Mouse (Mus musculus): Measurements from ENCODE around the gene Gm3045. TPM values are rescaled to one million over a fixed set of nuclear protein-coding genes. Genes with fewer than 3 reads are reported as not detected.

The Gm3045 gene
- total RNA-seq, 1 experiment from 2014 or later, result not detected

DNA sequence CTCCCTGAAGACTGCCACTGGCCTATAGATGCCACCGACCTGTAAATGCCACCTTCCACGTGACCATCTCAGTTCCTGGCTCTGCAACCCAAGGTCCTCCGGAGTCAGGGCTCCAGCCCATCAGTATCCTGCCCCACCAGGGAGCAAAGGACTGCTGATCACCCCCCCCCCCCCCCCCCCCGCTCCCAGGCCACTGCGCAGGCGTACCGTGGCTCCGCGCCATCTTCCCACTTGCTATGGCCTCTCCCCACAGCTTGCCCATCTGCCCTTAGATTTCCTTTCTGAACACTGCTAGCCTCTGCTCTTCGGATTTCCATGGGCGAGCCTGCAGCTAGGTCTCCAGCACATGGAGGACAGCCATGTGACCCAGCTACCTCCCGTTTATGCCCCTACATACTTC, 6.1 kb downstream of the Gm3045 start:
- ATAC-seq (replicated peaks in 1 of 2; ENCODE audit: insufficient read depth in 1 of 2, low FRiP score in 2 of 2, low TSS enrichment in 1 of 2, low read depth in 1 of 2, poor library complexity in 2 of 2, severe bottlenecking in 2 of 2), result no peak

DNA sequence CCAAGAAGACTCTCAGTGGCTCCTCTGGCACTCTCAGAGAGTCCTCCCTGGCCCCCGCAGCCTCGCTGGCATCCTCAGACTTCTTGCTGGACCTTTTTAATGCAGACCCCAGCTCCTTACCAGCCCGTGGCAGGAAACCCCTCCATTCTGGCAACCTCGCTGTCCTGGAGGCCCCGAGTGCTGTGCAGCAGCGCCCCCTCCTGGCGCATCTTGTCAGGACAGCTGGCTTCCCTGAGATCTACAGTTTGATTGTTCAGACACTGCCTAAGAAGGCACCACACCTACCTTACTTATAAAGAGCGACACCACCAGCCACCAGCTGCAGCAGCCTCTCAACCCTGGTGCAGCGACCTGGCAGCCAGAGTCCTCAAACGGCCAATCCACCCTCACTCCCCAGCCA, 7.1 kb downstream of the Gm3045 start:
- no peak for ATAC-seq (replicated peaks in 1 of 2; ENCODE audit: insufficient read depth in 1 of 2, low FRiP score in 2 of 2, low TSS enrichment in 1 of 2, low read depth in 1 of 2, poor library complexity in 2 of 2, severe bottlenecking in 2 of 2)

DNA sequence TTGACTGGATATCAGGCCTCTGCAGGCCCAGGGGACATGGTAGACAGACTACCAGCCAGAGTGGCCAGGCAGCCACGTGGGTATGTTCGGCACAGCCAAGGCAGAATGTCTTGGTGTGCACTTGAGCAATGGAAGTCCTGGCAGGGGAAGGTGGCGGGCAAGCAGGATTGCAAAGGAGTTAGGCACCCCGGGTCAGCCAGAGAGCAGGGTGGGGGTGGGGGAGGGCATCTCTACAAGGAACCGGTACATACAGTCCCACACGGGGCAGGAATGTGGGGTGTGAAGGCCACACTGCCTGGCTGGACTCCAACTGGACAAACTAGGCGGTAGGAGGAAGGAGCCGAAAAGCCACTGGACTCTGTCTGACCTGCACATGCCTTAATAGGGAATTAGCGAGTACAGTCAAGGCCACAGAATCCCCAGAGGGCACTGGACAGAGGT, 7.9 kb downstream of the Gm3045 start:
- no peak for ATAC-seq (replicated peaks in 1 of 2; ENCODE audit: insufficient read depth in 1 of 2, low FRiP score in 2 of 2, low TSS enrichment in 1 of 2, low read depth in 1 of 2, poor library complexity in 2 of 2, severe bottlenecking in 2 of 2)

DNA sequence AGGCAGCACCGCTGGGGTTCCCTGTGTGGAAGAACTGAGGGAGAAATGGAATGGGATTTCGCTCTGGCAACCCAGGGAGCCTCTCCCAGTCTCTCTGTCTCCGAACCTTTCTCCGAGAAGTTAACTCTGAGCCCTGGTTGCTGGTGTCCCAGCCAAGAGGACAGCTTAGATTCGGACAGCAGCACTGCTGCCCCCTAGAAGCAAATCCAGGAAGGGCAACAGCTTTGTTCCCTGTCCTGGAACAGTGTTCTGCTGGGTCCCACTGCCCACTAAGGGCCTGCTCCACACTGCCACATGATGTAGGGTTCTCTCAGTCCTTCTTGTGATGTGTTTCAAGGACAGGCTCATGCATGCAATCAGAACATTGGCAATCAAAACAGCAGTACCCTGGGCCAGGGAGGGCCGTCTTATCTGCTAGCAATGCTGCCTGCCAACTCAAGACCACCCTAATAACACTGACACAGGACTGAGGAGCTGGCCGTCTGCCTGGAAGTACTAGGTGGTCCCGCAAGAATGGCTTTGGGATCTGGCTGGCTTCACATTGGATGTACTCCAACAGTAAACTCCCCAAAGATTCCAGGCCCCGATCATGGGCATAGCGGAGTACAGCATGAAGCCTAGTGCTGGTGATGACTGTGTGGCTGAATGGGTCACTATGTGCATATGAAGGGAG, 9.4 kb downstream of the Gm3045 start:
- ATAC-seq (replicated peaks in 1 of 2; ENCODE audit: insufficient read depth in 1 of 2, low FRiP score in 2 of 2, low TSS enrichment in 1 of 2, low read depth in 1 of 2, poor library complexity in 2 of 2, severe bottlenecking in 2 of 2), result no peak

DNA sequence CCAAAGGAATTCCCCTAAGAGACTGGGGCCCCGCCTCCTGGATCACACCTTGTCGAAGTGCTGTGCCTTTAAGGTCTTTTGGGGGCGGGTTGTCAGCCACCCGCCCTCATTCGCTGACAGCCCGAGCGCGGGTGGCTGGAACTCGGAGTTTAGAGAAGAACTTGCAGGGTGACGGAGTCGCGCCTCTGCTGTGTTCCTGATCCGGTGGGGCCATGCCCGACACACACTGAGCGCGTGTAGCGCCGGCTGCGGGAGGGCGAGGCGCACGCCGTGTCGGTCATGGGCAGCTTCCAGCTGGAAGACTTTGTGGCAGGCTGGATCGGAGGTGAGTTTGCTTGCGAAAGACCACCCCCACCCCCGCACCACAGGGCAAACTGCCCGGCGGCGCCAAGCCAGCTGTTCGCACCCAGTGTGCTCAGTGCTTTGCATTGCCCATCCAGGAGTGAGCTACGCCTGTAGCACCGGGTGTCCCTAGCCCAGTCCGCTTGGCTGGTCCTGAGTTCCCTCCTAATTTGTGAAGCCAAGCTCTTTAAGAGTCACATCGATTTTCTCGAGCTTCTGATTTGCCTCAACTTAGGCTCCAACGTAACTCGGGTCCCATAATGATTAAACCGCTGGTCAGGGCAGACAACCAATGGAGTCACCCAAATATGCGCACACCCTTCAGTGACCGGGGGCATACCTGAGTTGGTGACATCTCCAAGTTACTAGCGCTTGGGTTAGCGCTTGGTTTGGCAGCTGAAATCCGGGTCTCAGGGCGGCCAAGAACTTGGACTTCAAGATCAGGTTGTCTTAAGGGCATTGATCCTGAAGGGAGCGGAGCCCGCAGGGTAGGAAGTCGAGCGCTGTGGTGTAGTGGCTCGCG, 12.0 kb downstream of the Gm3045 start, which contains the start of gene Slc25a48:
Gene Slc25a48 (plus strand): TSS at position 145 of the 865 bp plus-strand sequence.
- ATAC-seq (replicated peaks in 1 of 2; ENCODE audit: insufficient read depth in 1 of 2, low FRiP score in 2 of 2, low TSS enrichment in 1 of 2, low read depth in 1 of 2, poor library complexity in 2 of 2, severe bottlenecking in 2 of 2), result peak in 1 of 2 experiments; percentile 71; a peak in 2 of 4 replicates

DNA sequence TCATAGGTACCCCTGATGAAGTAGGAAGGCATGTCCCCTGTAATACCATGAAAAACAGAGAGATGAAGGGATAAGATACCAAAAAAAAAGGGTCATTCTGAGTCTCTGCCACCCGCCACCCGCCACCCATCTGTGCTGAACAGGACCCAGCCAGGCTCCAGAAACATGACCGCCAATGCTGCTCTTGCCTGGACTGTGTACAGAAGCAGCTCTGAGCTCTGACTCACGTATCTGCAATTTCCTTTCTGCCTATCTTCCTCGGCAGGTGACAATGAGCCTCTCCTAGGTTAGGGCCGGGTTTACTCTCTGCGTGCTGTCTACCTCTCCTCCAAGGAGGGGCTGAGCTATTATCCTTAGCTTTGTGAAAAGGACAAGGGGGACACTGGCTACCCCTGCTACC, 17.0 kb downstream of the Gm3045 start:
- ATAC-seq (replicated peaks in 1 of 2; ENCODE audit: insufficient read depth in 1 of 2, low FRiP score in 2 of 2, low TSS enrichment in 1 of 2, low read depth in 1 of 2, poor library complexity in 2 of 2, severe bottlenecking in 2 of 2), result no peak

DNA sequence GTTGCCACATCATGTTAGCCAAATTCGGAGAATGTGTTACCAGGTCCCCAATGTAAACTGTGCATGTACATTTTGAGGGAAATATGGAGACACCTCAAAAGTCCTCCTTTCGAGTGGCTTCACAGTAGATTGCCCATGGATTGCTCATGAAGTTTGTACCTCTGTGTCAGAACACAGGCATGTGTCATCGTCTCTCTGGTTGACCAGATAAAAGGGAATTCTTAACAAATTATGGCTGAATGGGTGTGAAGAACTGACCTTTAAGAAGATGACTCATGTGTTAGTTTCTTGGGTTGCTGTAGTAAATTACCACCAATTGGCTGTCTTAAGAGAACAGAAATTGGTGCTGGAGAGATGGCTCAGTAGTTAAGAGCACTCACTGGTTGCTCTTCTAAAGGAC, 17.7 kb downstream of the Gm3045 start:
- no peak for ATAC-seq (replicated peaks in 1 of 2; ENCODE audit: insufficient read depth in 1 of 2, low FRiP score in 2 of 2, low TSS enrichment in 1 of 2, low read depth in 1 of 2, poor library complexity in 2 of 2, severe bottlenecking in 2 of 2)

DNA sequence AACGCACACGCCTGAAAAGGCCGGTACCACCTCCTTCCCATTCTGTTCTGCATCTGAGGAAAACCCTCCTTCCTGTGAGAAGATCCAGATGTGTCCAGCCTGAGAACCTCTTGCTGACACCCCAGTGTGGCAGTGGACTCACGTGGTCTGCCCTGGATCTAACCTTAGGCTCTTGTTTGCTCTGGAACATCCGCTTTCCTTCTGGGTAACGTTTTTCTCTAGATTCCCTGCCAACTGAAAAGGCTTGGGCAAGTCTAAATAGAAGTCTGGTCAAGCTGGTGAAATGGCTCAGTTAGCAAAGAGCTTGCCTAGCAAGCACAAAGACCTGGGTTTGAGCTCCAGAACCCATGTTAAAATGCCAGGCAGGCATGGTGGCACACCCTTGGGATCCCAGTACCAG, 18.6 kb downstream of the Gm3045 start:
- ATAC-seq (replicated peaks in 1 of 2; ENCODE audit: insufficient read depth in 1 of 2, low FRiP score in 2 of 2, low TSS enrichment in 1 of 2, low read depth in 1 of 2, poor library complexity in 2 of 2, severe bottlenecking in 2 of 2), result no peak

DNA sequence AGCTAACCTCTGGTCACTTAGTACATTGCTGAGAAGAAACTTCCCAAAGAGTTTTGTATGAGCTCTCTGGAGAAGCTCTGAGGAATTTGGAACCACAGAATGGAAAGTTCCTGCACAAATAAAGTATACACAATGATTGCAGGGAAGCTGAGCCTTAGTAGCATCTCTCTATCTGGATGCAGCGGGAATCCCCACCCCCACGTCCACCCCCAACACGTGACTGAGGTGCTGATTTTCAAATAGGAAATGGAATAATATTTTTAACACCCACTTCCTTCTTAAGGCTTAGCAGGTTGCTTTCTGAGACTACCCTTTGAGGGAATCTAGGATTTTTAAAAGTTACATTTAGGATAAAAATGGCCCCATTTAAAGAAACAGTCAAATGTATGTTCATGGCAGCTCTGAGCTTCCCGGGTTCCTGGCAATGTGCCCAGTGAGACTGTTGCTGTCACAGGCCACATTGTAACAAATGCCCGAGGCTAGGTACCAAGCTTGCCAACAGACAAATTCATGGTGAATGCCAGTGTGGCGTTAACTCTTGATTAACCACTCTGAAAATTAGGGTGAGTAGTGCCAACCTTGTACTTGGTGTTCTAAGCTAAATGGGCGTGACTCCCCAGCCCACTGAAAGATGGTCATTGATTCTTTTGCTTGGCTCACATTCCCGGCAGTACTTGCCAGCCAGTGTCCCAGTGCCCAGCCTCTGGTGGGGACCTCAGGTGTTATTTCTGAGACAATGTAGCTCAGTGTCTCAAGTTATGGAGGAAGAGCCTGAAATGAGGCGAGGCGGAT, 23.0 kb downstream of the Gm3045 start:
- no peak for ATAC-seq (replicated peaks in 1 of 2; ENCODE audit: insufficient read depth in 1 of 2, low FRiP score in 2 of 2, low TSS enrichment in 1 of 2, low read depth in 1 of 2, poor library complexity in 2 of 2, severe bottlenecking in 2 of 2)

DNA sequence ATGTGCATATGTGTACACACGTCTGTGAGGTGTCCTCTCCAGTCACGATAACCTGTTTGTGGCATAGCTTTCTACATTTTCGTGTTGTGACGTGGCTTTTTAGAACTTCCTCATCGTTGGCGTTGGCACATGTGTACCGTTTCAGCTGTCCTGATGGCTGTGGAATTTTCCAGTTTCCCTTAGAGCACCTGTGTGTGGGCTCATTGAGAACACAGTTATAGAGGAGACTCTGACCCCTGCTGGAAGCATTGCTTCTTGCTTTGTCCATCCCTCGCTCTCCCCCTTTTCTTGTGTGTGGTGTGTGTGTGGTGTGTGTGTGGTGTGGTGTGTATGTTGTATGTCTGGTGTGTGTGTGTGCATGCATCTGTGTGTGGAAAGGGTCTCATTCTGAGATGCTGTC, 23.6 kb downstream of the Gm3045 start:
- ATAC-seq (replicated peaks in 1 of 2; ENCODE audit: insufficient read depth in 1 of 2, low FRiP score in 2 of 2, low TSS enrichment in 1 of 2, low read depth in 1 of 2, poor library complexity in 2 of 2, severe bottlenecking in 2 of 2), result no peak

DNA sequence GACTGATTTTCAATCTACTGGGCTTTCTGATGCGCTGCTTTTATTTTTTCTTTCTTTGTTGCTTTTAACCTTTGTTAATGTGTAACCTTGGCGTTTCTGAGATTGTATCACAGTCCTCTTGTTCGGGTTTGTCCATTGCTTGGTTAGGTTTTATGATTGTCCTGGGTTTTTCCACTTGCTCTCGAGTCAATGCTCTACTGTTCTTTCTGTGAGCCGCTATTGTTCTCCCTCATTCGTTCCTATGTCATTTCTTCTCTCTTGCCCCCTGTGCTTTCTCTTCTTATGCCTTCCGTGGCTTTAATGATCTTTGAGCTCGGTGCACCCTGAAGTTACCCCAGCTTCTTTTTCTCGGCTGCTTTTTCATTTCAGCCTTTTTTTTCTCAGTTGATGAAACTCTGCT, 31.6 kb downstream of the Gm3045 start:
- no peak for ATAC-seq (replicated peaks in 1 of 2; ENCODE audit: insufficient read depth in 1 of 2, low FRiP score in 2 of 2, low TSS enrichment in 1 of 2, low read depth in 1 of 2, poor library complexity in 2 of 2, severe bottlenecking in 2 of 2)

DNA sequence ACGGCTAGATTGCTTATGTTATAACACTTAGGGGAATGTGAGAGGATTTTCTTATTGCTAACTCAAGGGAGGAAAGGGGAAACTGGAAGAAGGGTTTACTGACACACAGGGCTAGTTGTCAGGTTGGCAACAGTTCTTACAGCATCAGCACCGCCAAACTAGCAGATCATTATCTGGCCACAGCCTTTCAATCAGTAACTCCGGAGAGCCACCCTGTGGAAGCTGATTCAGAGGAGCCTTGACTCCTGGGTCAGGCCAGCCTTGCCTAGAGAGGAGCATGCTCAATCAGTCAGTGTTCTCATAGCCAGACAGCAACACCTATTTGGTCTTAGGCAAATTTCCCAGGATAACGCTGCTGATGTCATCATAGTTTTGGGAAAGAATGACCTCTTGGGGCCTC, 35.1 kb downstream of the Gm3045 start:
- ATAC-seq (replicated peaks in 1 of 2; ENCODE audit: insufficient read depth in 1 of 2, low FRiP score in 2 of 2, low TSS enrichment in 1 of 2, low read depth in 1 of 2, poor library complexity in 2 of 2, severe bottlenecking in 2 of 2), result no peak

DNA sequence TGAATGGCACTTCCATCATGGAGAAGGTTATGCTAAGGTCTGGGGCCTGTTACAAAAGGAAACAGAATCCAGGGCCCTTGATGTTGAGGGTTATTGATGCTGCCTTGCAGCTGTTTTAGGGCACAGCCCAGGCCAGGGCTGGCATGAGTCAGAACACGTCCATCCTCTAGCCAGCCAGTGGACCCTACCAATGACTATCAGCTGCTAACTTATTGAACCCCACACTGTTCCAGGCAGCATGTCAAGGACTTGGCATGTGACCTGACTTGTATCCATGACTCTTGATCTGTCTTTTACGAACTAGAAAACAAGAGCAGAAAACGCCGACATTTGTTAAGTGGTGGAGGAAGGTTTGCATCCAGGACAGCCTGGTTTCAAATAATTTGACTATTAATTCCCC, 36.4 kb downstream of the Gm3045 start:
- no peak for ATAC-seq (replicated peaks in 1 of 2; ENCODE audit: insufficient read depth in 1 of 2, low FRiP score in 2 of 2, low TSS enrichment in 1 of 2, low read depth in 1 of 2, poor library complexity in 2 of 2, severe bottlenecking in 2 of 2)

DNA sequence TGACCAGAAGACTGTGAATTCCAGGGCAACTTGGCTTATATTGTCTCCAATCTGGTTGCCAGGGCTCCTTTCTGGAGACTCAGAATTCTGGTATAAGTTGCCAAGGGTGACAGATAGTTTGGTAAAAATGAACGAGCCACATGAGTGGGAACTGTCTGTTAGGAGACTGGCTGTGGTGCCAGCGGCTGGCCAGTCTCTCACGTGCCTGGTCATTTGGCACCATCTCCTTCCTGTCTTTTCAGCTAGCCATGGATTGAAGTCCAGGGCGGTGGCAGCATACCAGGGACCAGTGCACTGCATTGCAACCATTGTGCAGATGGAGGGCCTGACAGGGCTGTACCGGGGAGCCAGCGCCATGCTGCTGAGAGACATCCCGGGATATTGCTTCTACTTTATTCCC, 36.9 kb downstream of the Gm3045 start:
- ATAC-seq (replicated peaks in 1 of 2; ENCODE audit: insufficient read depth in 1 of 2, low FRiP score in 2 of 2, low TSS enrichment in 1 of 2, low read depth in 1 of 2, poor library complexity in 2 of 2, severe bottlenecking in 2 of 2), result no peak

DNA sequence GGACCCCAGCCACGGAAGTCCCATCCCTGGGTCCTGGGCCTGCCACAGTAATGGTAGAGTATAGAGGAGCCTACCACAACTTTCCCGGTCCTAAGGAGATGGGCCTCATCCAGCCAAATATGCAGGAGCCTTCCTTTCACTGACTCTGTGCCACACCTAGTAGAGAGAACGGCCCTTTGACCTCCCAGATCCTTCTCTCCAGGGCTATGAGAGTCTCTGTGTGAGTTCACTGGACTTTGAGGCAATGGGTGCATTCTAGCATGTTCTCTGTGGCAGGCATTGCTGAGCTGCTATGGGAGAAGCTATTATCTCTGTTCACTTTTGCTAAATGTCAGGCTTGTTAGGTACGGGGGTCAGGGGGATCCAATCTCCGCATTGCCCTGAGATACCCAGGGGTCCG, 37.4 kb downstream of the Gm3045 start:
- no peak for ATAC-seq (replicated peaks in 1 of 2; ENCODE audit: insufficient read depth in 1 of 2, low FRiP score in 2 of 2, low TSS enrichment in 1 of 2, low read depth in 1 of 2, poor library complexity in 2 of 2, severe bottlenecking in 2 of 2)

DNA sequence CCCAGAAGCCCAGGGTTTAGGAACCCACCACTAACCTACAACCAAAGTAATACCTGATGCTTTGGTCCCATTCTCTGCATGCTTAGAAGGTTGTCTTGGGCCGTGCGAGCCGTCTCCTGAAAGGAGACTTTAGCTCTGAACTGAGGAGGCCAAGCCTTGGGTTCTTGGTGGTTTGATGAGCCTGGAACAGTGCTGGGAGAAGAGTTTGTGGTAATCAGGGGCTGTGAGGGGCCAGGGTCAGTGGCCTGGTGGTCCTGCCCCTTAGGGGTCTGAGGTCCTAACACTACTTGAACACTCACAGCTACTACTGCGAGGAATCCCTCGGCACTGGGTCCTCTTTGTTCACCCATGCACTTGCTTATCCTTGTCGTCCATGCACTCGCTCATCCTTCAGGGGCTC, 41.4 kb downstream of the Gm3045 start:
- ATAC-seq (replicated peaks in 1 of 2; ENCODE audit: insufficient read depth in 1 of 2, low FRiP score in 2 of 2, low TSS enrichment in 1 of 2, low read depth in 1 of 2, poor library complexity in 2 of 2, severe bottlenecking in 2 of 2), result no peak

DNA sequence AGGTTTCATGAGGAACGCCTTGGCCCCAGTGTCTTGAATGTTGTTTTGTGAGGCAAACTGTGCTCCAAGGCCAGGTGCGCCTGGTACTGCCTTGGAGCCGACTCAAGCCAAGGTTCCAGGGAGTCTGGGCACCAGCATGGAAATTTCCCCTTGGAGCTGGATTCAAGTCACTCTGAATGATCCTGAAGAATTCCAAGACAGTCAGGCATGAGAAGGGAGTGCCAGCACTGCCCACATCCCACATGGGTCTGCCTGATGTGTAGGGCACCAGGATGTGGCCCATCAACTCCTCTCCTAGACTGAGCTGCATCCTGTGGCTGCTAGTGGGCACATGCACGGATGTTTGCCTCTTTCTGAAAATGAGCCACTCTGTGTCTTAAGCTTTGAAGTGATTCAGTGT, 42.1 kb downstream of the Gm3045 start:
- no peak for ATAC-seq (replicated peaks in 1 of 2; ENCODE audit: insufficient read depth in 1 of 2, low FRiP score in 2 of 2, low TSS enrichment in 1 of 2, low read depth in 1 of 2, poor library complexity in 2 of 2, severe bottlenecking in 2 of 2)

DNA sequence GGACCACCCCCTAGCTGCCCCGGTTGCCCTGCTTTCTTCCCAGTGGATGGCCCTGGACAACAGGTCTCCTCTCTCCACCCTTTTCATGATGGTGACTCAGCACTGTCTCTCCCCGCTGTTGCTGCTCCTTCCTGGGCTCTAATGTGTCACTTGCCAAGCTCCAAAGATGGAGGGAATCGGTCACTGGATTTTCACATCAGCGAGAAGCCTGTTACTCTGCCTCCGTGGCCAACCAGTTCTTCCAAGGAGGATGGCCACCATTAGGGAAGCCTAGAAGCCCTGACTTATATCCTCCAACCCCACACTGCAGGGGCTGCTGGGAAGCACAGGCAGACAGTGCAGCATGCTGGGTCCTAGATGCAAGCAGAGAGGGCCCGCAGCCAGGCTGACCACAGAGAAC, 44.8 kb downstream of the Gm3045 start:
- ATAC-seq (replicated peaks in 1 of 2; ENCODE audit: insufficient read depth in 1 of 2, low FRiP score in 2 of 2, low TSS enrichment in 1 of 2, low read depth in 1 of 2, poor library complexity in 2 of 2, severe bottlenecking in 2 of 2), result no peak
